Mouse (Mus musculus): ENCODE measurements around the gene Nol7. TPM values are rescaled to one million over a fixed set of nuclear protein-coding genes. Genes with fewer than 3 reads are reported as not detected.
A peak's percentile ranks its signal among the peaks of the same experiment; 100 is the strongest.

Nol7 gene
- polyA plus RNA-seq, 1 experiment from 2014 or later, result 137 TPM

- Histone ChIP-seq H3K27ac (ENCODE audit: low read depth) (0 out of 2 replicates have a peak overlapping the region, but pooled peaks have one; percentile 50), H3K9ac (no peak overlapping the region), H3K27me3 (ENCODE audit: insufficient read depth, low read length) (no peaks in the 10 kb centered on the region), H3K4me3 (ENCODE audit: low read depth, low read length) (no peak overlapping the region), H3K4me2 (peak overlapping the region; percentile 15; the same call in 1 of the 2 replicates), H3K36me3 (ENCODE audit: insufficient read depth) (peaks cover 30% of the 10 kb centered on the region; the same call in 1 of the 2 replicates), H3K4me1 (ENCODE audit: insufficient read depth) (no peaks in the 10 kb centered on the region), H3K9me3 (ENCODE audit: low read depth, low read length) (no peaks in the 10 kb centered on the region)
- WGBS, result 44% methylated on average over 2 of the region's 2 CpGs
- DNase-seq (peak; percentile 28), ATAC-seq (ENCODE audit: insufficient read depth) (no peak)
- TF ChIP-seq CTCF (IDR thresholded peaks at IDR 0.05; ENCODE audit: low read depth), result no peak
Observed at GRCm38 (mm10) chr13:43374918-43375432, 23.2 kb upstream of the Nol7 start.

- 41% methylated on average over 3 of the region's 3 CpGs for WGBS
- Histone ChIP-seq H3K4me3 (ENCODE audit: low read depth, low read length) (no peak overlapping the region), H3K27ac (ENCODE audit: low read depth) (0 out of 2 replicates have a peak overlapping the region, but pooled peaks have one; percentile 9), H3K9ac (no peak overlapping the region), H3K4me1 (ENCODE audit: insufficient read depth) (no peaks in the 10 kb centered on the region), H3K4me2 (no peak overlapping the region), H3K27me3 (ENCODE audit: insufficient read depth, low read length) (no peaks in the 10 kb centered on the region), H3K9me3 (ENCODE audit: low read depth, low read length) (no peaks in the 10 kb centered on the region), H3K36me3 (ENCODE audit: insufficient read depth) (peaks cover 10% of the 10 kb centered on the region; the same call in 1 of the 2 replicates)
- TF ChIP-seq CTCF (IDR thresholded peaks at IDR 0.05; ENCODE audit: low read depth), result no peak
- ATAC-seq (ENCODE audit: insufficient read depth) (no peak), DNase-seq (peak; percentile 48)
Observed at GRCm38 (mm10) chr13:43379989-43380388, 18.2 kb upstream of the Nol7 start.

DNA sequence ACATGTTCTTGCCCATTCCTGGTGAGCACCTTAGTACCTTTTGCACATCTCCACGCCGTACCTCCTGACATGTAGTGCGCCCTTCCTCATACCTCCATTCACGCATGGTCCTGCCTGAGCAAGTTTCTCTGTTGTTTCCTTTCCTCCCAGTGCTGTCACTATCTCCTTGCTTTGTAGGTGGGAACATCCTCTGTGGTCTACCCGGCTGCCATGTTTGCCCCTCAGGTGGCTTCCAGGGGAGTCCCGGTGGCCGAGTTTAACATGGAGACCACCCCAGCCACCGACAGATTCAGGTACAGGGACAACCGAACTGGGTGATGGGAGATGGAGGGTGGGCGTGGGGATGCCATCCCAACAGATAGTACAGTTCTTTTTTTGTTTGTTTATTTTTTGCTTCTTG lies 12.9 kb upstream of the Nol7 start:
- no peak for TF ChIP-seq CTCF (IDR thresholded peaks at IDR 0.05; ENCODE audit: low read depth)
- Histone ChIP-seq H3K27me3 (ENCODE audit: insufficient read depth, low read length) (no peaks in the 10 kb centered on the region), H3K4me3 (ENCODE audit: low read depth, low read length) (no peak overlapping the region), H3K9ac (no peak overlapping the region), H3K4me1 (ENCODE audit: insufficient read depth) (no peaks in the 10 kb centered on the region), H3K4me2 (no peak overlapping the region), H3K36me3 (ENCODE audit: insufficient read depth) (no peaks in the 10 kb centered on the region), H3K9me3 (ENCODE audit: low read depth, low read length) (no peaks in the 10 kb centered on the region), H3K27ac (ENCODE audit: low read depth) (no peak overlapping the region)
- DNase-seq, result no peak
- ATAC-seq (ENCODE audit: insufficient read depth), result no peak
- WGBS, result 93% methylated on average over 10 of the region's 10 CpGs

DNA sequence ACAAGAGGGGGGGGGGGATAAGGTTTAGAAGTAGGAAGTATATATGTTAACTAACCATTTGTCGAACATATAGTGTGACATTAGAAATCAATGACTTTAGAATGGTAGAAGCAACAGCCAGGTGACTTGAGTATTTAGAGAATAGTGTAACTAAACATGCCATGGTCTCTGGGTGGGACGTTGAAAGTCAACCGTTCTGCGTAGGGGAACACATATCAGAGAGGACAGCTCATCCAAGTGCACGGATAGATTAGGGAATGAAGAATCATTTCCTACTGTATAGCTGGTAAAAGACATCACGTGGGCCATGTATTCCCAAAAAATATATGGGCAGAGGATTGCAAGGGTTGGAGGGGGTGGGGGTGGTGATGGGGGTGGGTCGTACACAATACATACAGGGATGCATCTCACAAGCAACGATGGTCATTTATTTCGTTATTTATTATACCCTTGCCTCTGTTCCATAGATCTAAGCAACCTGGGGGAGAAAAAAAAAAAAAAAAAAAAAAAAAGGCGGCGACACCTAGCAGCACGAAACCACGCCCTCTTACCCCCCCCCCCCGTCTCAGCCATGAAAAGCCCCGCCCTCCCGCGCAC lies 392 bp upstream of the Nol7 start:
- DNase-seq, result no peak
- WGBS, result 53% methylated on average over 13 of the region's 17 CpGs
- no peak overlapping the region for H3K27ac ChIP-seq (ENCODE audit: low read depth)
- TF ChIP-seq CTCF (IDR thresholded peaks at IDR 0.05; ENCODE audit: low read depth), result no peak
- H3K36me3 ChIP-seq (ENCODE audit: insufficient read depth), result peaks cover 34% of the 10 kb centered on the region
- H3K4me2 ChIP-seq, result peak overlapping the region; percentile 77
- H3K27me3 ChIP-seq (ENCODE audit: insufficient read depth, low read length), result no peaks in the 10 kb centered on the region
- H3K4me1 ChIP-seq (ENCODE audit: insufficient read depth), result no peaks in the 10 kb centered on the region; the same call in 1 of the 2 replicates
- H3K9ac ChIP-seq, result no peak overlapping the region
- peak overlapping the region; percentile 70 for H3K4me3 ChIP-seq (ENCODE audit: low read depth, low read length)
- H3K9me3 ChIP-seq (ENCODE audit: low read depth, low read length), result no peaks in the 10 kb centered on the region
- 0 out of 2 replicates have a peak, but pooled peaks have one; percentile 3 for ATAC-seq (ENCODE audit: insufficient read depth)

DNA sequence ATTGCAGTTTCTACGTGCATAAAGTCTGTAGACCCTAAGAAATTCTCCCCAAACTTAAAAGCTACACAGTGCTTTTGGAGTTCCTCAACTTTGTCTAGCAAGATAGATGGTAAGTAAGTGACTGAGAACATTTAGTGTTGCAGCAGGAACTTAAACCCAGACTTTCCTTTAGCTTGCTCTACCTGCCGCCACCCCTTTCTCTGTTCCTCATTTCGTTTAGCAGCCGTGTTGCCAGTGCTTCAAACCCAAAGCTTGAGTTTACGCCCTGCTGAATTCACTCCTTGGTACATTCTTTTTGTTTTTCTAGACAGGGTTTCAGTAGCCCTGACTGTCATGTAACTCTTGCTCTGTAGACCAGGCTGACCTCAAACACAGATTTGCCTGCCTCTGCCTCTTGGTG lies 1.4 kb downstream of the Nol7 start:
- 85% methylated on average over 5 of the region's 5 CpGs for WGBS
- peaks cover 47% of the 10 kb centered on the region for H3K36me3 ChIP-seq (ENCODE audit: insufficient read depth)

DNA sequence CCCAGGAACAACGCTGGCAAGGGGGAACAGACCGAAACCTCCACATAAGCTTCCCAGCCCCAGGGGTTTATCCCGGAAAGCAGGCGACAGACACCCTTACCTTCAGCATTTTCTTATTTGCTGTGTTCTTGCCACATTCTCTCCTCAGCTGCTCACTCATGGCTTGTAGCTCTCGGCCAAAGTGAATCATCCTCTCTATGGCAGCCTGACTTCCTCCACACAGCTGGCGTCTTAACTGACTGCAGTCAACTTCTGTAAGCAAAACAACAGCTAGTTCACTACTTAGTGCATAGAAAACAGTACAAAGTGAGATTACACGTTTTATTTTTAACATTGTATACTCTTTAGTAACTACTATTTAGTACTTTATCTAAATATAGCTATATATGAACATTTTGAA lies 14.1 kb downstream of the Nol7 start:
- 84% methylated on average over 7 of the region's 7 CpGs for WGBS
- peaks cover 79% of the 10 kb centered on the region for H3K36me3 ChIP-seq (ENCODE audit: insufficient read depth)
- TF ChIP-seq CTCF (IDR thresholded peaks at IDR 0.05; ENCODE audit: low read depth), result no peak

More for the DNA sequence above, 1.4 kb downstream of the Nol7 start:
- ATAC-seq (ENCODE audit: insufficient read depth) (no peak), DNase-seq (no peak)
- Histone ChIP-seq H3K27ac (ENCODE audit: low read depth) (no peak overlapping the region), H3K4me1 (ENCODE audit: insufficient read depth) (no peaks in the 10 kb centered on the region; the same call in 1 of the 2 replicates), H3K9ac (no peak overlapping the region), H3K4me2 (peak overlapping the region; percentile 77), H3K4me3 (ENCODE audit: low read depth, low read length) (peak overlapping the region; percentile 70; the same call in 1 of the 2 replicates), H3K27me3 (ENCODE audit: insufficient read depth, low read length) (no peaks in the 10 kb centered on the region), H3K9me3 (ENCODE audit: low read depth, low read length) (no peaks in the 10 kb centered on the region)
- TF ChIP-seq CTCF (IDR thresholded peaks at IDR 0.05; ENCODE audit: low read depth), result no peak

GRCm38 (mm10) chr13:43413611-43414010 lies 15.4 kb downstream of the Nol7 start:
- Histone ChIP-seq H3K27ac (ENCODE audit: low read depth) (no peak overlapping the region), H3K4me1 (ENCODE audit: insufficient read depth) (no peaks in the 10 kb centered on the region), H3K4me3 (ENCODE audit: low read depth, low read length) (no peak overlapping the region), H3K9ac (no peak overlapping the region), H3K9me3 (ENCODE audit: low read depth, low read length) (no peaks in the 10 kb centered on the region), H3K4me2 (no peak overlapping the region), H3K27me3 (ENCODE audit: insufficient read depth, low read length) (no peaks in the 10 kb centered on the region), H3K36me3 (ENCODE audit: insufficient read depth) (peaks cover 73% of the 10 kb centered on the region)
- TF ChIP-seq CTCF (IDR thresholded peaks at IDR 0.05; ENCODE audit: low read depth), result no peak
- ATAC-seq (ENCODE audit: insufficient read depth) (no peak), DNase-seq (no peak)
- 87% methylated on average over 2 of the region's 2 CpGs for WGBS

More for the DNA sequence above, 14.1 kb downstream of the Nol7 start:
- DNase-seq (no peak), ATAC-seq (ENCODE audit: insufficient read depth) (no peak)
- H3K27me3 ChIP-seq (ENCODE audit: insufficient read depth, low read length), result no peaks in the 10 kb centered on the region
- no peak overlapping the region for H3K27ac ChIP-seq (ENCODE audit: low read depth)
- H3K4me2 ChIP-seq, result no peak overlapping the region
- no peaks in the 10 kb centered on the region for H3K4me1 ChIP-seq (ENCODE audit: insufficient read depth)
- no peak overlapping the region for H3K4me3 ChIP-seq (ENCODE audit: low read depth, low read length)
- no peaks in the 10 kb centered on the region for H3K9me3 ChIP-seq (ENCODE audit: low read depth, low read length)
- no peak overlapping the region for H3K9ac ChIP-seq
